Mouse (Mus musculus) cerebellum, adult 18-20 months (tissue): ENCODE measurements around the gene Itga7.
"Not testable (repeated sequence)": the region's sequence is repeated elsewhere in the genome, so short reads cannot be mapped to it uniquely, and the experiment has no call there.

Experiments used
- DNase-seq, 2 experiments: peaks; one replicate each; pipeline ENCODE4 v3.0.0; 2021

Itga7 gene

GRCm38 (mm10) chr10:128990129-128990850, 56.7 kb downstream of the Itga7 start:
- DNase-seq = not testable (repeated sequence)

GRCm38 (mm10) chr10:128990994-128991393, 57.4 kb downstream of the Itga7 start:
- no peak for DNase-seq

GRCm38 (mm10) chr10:128995796-128996195, 62.2 kb downstream of the Itga7 start:
- no peak for DNase-seq

GRCm38 (mm10) chr10:128996523-128997040, 63.0 kb downstream of the Itga7 start:
- DNase-seq = no peak

GRCm38 (mm10) chr10:129004032-129004920, 70.7 kb downstream of the Itga7 start:
- DNase-seq = no peak
